Mouse (Mus musculus) brown adipose tissue, adult 24 weeks (tissue): ENCODE measurements around the gene Ephx4. TPM values are rescaled to one million over a fixed set of nuclear protein-coding genes. Genes with fewer than 3 reads are reported as not detected.

ENCODE experiments used
- H3K27ac ChIP-seq: fragments of 200-500 bp; replicated peaks from 2 replicates; pipeline ENCODE4 v1.5.1; 2012; ENCODE audit warnings: low read depth, mild to moderate bottlenecking, low read length
- H3K4me1 ChIP-seq: fragments of 200-500 bp; 2 replicates; pipeline ENCODE4 v1.6.1; 2012; ENCODE audit warnings: low read length, mixed read lengths; ENCODE audit not compliant: control insufficient read depth, insufficient read depth, insufficient read length
- H3K4me3 ChIP-seq: fragments of 200-500 bp; 2 replicates; pipeline ENCODE4 v1.5.1; 2012; ENCODE audit warnings: low read depth, mild to moderate bottlenecking, low read length, moderate library complexity; ENCODE audit not compliant: insufficient read depth
- polyA plus RNA-seq: library from polyadenylated mRNA; stranded (reverse); fragments of >200 nt; gene quantifications from 2 replicates; pipeline ENCODE4 v1.2.4, GENCODE M21; 2012; ENCODE audit not compliant: missing spikeins, insufficient read depth, insufficient read length

Gene Ephx4
- polyA plus RNA-seq, 1 experiment, result not detected

- Histone ChIP-seq H3K4me3 (no peak overlapping the region), H3K4me1 (no peaks in the 10 kb centered on the region), H3K27ac (no peak overlapping the region)
Measured at GRCm38 (mm10) chr5:107448784-107449183, 46.2 kb downstream of the Ephx4 start.

- H3K27ac ChIP-seq, result no peak overlapping the region
- no peaks in the 10 kb centered on the region for H3K4me1 ChIP-seq
Measured at GRCm38 (mm10) chr5:107449620-107450019, 47.1 kb downstream of the Ephx4 start.

GRCm38 (mm10) chr5:107450299-107450698 lies 47.8 kb downstream of the Ephx4 start:
- H3K4me1 ChIP-seq, result no peaks in the 10 kb centered on the region
- H3K4me3 ChIP-seq, result no peak overlapping the region

More at GRCm38 (mm10) chr5:107449620-107450019, 47.1 kb downstream of the Ephx4 start:
- no peak overlapping the region for H3K4me3 ChIP-seq

GRCm38 (mm10) chr5:107462147-107463076 lies 59.9 kb downstream of the Ephx4 start:
- no peak overlapping the region for H3K27ac ChIP-seq
- H3K4me1 ChIP-seq, result no peaks in the 10 kb centered on the region
- no peak overlapping the region for H3K4me3 ChIP-seq

More at GRCm38 (mm10) chr5:107450299-107450698, 47.8 kb downstream of the Ephx4 start:
- no peak overlapping the region for H3K27ac ChIP-seq

GRCm38 (mm10) chr5:107466501-107466900 lies 64.0 kb downstream of the Ephx4 start:
- no peak overlapping the region for H3K27ac ChIP-seq
- H3K4me1 ChIP-seq, result no peaks in the 10 kb centered on the region
- H3K4me3 ChIP-seq, result no peak overlapping the region

- Histone ChIP-seq H3K4me1 (no peaks in the 10 kb centered on the region), H3K4me3 (no peak overlapping the region), H3K27ac (no peak overlapping the region)
Measured at GRCm38 (mm10) chr5:107467098-107467497, 64.6 kb downstream of the Ephx4 start.

GRCm38 (mm10) chr5:107470600-107471329 lies 68.2 kb downstream of the Ephx4 start:
- Histone ChIP-seq H3K4me1 (no peaks in the 10 kb centered on the region), H3K4me3 (no peak overlapping the region), H3K27ac (no peak overlapping the region)

Other genes with a start within 250 kb of the Ephx4 start
- gene Tgfbr3, start 113.1 kb upstream of the Ephx4 start, polyA plus RNA-seq, result 27.0 and 33.8 TPM in 2 replicates
- gene Brdt, start 71.6 kb upstream of the Ephx4 start, polyA plus RNA-seq, result 2.4 and 3.6 TPM in 2 replicates
- gene Lpcat2b, start 28.8 kb downstream of the Ephx4 start, polyA plus RNA-seq, result not detected in 2 replicates
- 2.5 and 3.8 TPM in 2 replicates for gene Btbd8, start 35.3 kb downstream of the Ephx4 start, polyA plus RNA-seq
- gene Gm42669, start 104.9 kb downstream of the Ephx4 start, polyA plus RNA-seq, result not detected in 2 replicates
- gene 1700028K03Rik, start 132.0 kb downstream of the Ephx4 start, polyA plus RNA-seq, result not detected in 2 replicates
- gene Rpap2, start 194.6 kb downstream of the Ephx4 start, polyA plus RNA-seq, result 11.4 and 15.0 TPM in 2 replicates
- 6.3 and 11.4 TPM in 2 replicates for gene Glmn, start 195.2 kb downstream of the Ephx4 start, polyA plus RNA-seq